Mouse (Mus musculus) erythroblast, embryonic 14.5 days (primary cell): ENCODE measurements around the gene Ank3.

Experiments
- GATA1 ChIP-seq: IDR thresholded peaks from 2 replicates; pipeline ENCODE4 v1.6.1; 2012; ENCODE audit warnings: low read length, inconsistent platforms, mixed read lengths
- TAL1 ChIP-seq: IDR thresholded peaks from 3 replicates; pipeline ENCODE4 v1.6.1; 2012; ENCODE audit warnings: low read length, inconsistent platforms, mixed read lengths

GRCm38 (mm10) chr10:69420306-69420705, 21.7 kb downstream of the Ank3 start:
- no peak for TF ChIP-seq TAL1
- TF ChIP-seq GATA1 = no peak
